Mouse (Mus musculus): ENCODE results near the gene Mt3. TPM values are rescaled to one million over a fixed set of nuclear protein-coding genes. Genes with fewer than 3 reads are reported as not detected.

Gene Mt3
- polyA plus RNA-seq (2017; shearing (Covaris generic)), result 1.5 TPM

GRCm38 (mm10) chr8:94152513-94153300 is at the start of gene Mt3:
TSS of gene Mt3 (plus strand) at chr8:94152607.

GRCm38 (mm10) chr8:94136933-94137332 is 15.5 kb upstream of the Mt3 start, which contains the start of gene Mt4:
TSS of gene Mt4 (plus strand) at chr8:94137197.

GRCm38 (mm10) chr8:94172075-94172808 is 19.8 kb downstream of the Mt3 start, which contains the start of gene Mt2:
TSS of gene Mt2 (plus strand) at chr8:94172664.

GRCm38 (mm10) chr8:94178857-94179712 is 26.7 kb downstream of the Mt3 start, which contains the start of gene Mt1:
TSS of gene Mt1 (plus strand) at chr8:94179082.

Other genes starting within 250 kb of the Mt3 start
- gene Amfr, start 139.8 kb upstream of the Mt3 start, polyA plus RNA-seq (2017; shearing (Covaris generic)), result 14.2 TPM
- 124 TPM for gene Nudt21, start 115.6 kb upstream of the Mt3 start, polyA plus RNA-seq (2017; shearing (Covaris generic))
- 19.5 TPM for gene Ogfod1, start 115.4 kb upstream of the Mt3 start, polyA plus RNA-seq (2017; shearing (Covaris generic))
- 6.7 TPM for gene Bbs2, start 53.7 kb upstream of the Mt3 start, polyA plus RNA-seq (2017; shearing (Covaris generic))
- not detected for gene Mt4, start 15.4 kb upstream of the Mt3 start, polyA plus RNA-seq (2017; shearing (Covaris generic))
- 0.57 TPM for gene Mt2, start 20.1 kb downstream of the Mt3 start, polyA plus RNA-seq (2017; shearing (Covaris generic))
- gene Mt1, start 26.5 kb downstream of the Mt3 start, polyA plus RNA-seq (2017; shearing (Covaris generic)), result 5.1 TPM
- 42.7 TPM for gene Nup93, start 62.0 kb downstream of the Mt3 start, polyA plus RNA-seq (2017; shearing (Covaris generic))
- gene Slc12a3, start 176.6 kb downstream of the Mt3 start, polyA plus RNA-seq (2017; shearing (Covaris generic)), result 0.17 TPM
- gene Herpud1, start 233.8 kb downstream of the Mt3 start, polyA plus RNA-seq (2017; shearing (Covaris generic)), result 147 TPM

Measured in activated CD4-positive, CD25-positive, alpha-beta regulatory T cell, adult 9 weeks (primary cell).